Mouse (Mus musculus) embryonic facial prominence, embryonic 13.5 days (tissue): ENCODE results near the gene Pde4c. TPM values are rescaled to one million over a fixed set of nuclear protein-coding genes. Genes with fewer than 3 reads are reported as not detected.

Source experiments
- ATAC-seq: fragments of 200-750 bp; cut with Nextera tagmentation; 2 replicates; pipeline ENCODE4 v1.8.0; 2017; ENCODE audit warnings: low read depth; ENCODE audit not compliant: insufficient number of reproducible peaks, insufficient read depth, low FRiP score, low TSS enrichment
- H3K27ac ChIP-seq: fragments of 300-500 bp; sonication (generic); 2 replicates; pipeline ENCODE4 v1.5.1; 2015; ENCODE audit warnings: moderate library complexity, mild to moderate bottlenecking, inconsistent platforms
- H3K27me3 ChIP-seq: fragments of 300-500 bp; sonication (generic); 2 replicates; pipeline ENCODE4 v1.6.1; 2015; ENCODE audit warnings: mild to moderate bottlenecking, inconsistent platforms
- H3K36me3 ChIP-seq: fragments of 300-500 bp; sonication (generic); 2 replicates; pipeline ENCODE4 v1.6.1; 2015; ENCODE audit warnings: mild to moderate bottlenecking, inconsistent platforms
- H3K4me1 ChIP-seq: fragments of 300-500 bp; sonication (generic); 2 replicates; pipeline ENCODE4 v1.6.1; 2015; ENCODE audit warnings: inconsistent platforms
- H3K4me2 ChIP-seq: fragments of 300-500 bp; sonication (generic); 2 replicates; pipeline ENCODE4 v1.6.1; 2015; ENCODE audit warnings: moderate library complexity, mild to moderate bottlenecking, inconsistent platforms
- H3K4me3 ChIP-seq: fragments of 300-500 bp; sonication (generic); 2 replicates; pipeline ENCODE4 v1.5.1; 2015; ENCODE audit warnings: mild to moderate bottlenecking, inconsistent platforms
- H3K9ac ChIP-seq: fragments of 300-500 bp; sonication (generic); 2 replicates; pipeline ENCODE4 v1.6.1; 2015; ENCODE audit warnings: mild to moderate bottlenecking, inconsistent platforms
- H3K9me3 ChIP-seq: fragments of 300-500 bp; sonication (generic); 2 replicates; pipeline ENCODE4 v1.6.1; 2016; ENCODE audit warnings: inconsistent platforms
- WGBS: fragments of 180-500 bp; shearing (Covaris S2); methylation state at CpG from one replicate; pipeline ENCODE4 v1.1.7; 2015; ENCODE audit warnings: mixed read lengths; 5-methylcytosine and 5-hydroxymethylcytosine counted together
- polyA plus RNA-seq: library from polyadenylated mRNA; unstranded; fragments of >200 nt; fragmentation: Nextera tagmentation; extraction: Ambion mirVana; gene quantifications from 2 replicates; pipeline ENCODE4 v1.2.1, GENCODE M21; 2015

Gene Pde4c
- polyA plus RNA-seq, 1 experiment from 2014 or later = 0.13 TPM

- Histone ChIP-seq H3K4me1 (peaks cover 11% of the 10 kb centered on the region), H3K4me2 (no peak overlapping the region), H3K36me3 (no peaks in the 10 kb centered on the region), H3K9me3 (no peaks in the 10 kb centered on the region), H3K9ac (no peak overlapping the region), H3K4me3 (no peak overlapping the region), H3K27me3 (peaks cover 60% of the 10 kb centered on the region), H3K27ac (no peak overlapping the region)
- 44% methylated on average over 11 of the region's 11 CpGs for WGBS
- no peak for ATAC-seq
Measured at GRCm38 (mm10) chr8:70726721-70727120, 3.2 kb downstream of the Pde4c start.

- Histone ChIP-seq H3K4me1 (peaks cover 11% of the 10 kb centered on the region), H3K27ac (no peak overlapping the region), H3K27me3 (peaks cover 70% of the 10 kb centered on the region), H3K9ac (peak overlapping the region; percentile 52; the same call in 1 of the 2 replicates), H3K4me3 (peak overlapping the region; percentile 37), H3K36me3 (no peaks in the 10 kb centered on the region), H3K4me2 (peak overlapping the region; percentile 63), H3K9me3 (no peaks in the 10 kb centered on the region)
- no peak for ATAC-seq
- 3% methylated on average over 34 of the region's 34 CpGs for WGBS
Measured at GRCm38 (mm10) chr8:70729808-70730475, 6.4 kb downstream of the Pde4c start.

- ATAC-seq = no peak
- no peak overlapping the region for H3K4me2 ChIP-seq
- H3K4me1 ChIP-seq = peaks cover 9% of the 10 kb centered on the region
- WGBS = 88% methylated on average over 4 of the region's 4 CpGs
- H3K36me3 ChIP-seq = no peaks in the 10 kb centered on the region
- H3K27me3 ChIP-seq = peaks cover 64% of the 10 kb centered on the region
- no peak overlapping the region for H3K27ac ChIP-seq
- H3K9me3 ChIP-seq = no peaks in the 10 kb centered on the region
- H3K9ac ChIP-seq = no peak overlapping the region
- H3K4me3 ChIP-seq = no peak overlapping the region
Measured at GRCm38 (mm10) chr8:70730956-70731355, 7.4 kb downstream of the Pde4c start.

- Histone ChIP-seq H3K36me3 (no peaks in the 10 kb centered on the region), H3K4me1 (no peaks in the 10 kb centered on the region), H3K4me3 (no peak overlapping the region), H3K27ac (no peak overlapping the region), H3K4me2 (no peak overlapping the region), H3K9me3 (no peaks in the 10 kb centered on the region), H3K9ac (no peak overlapping the region), H3K27me3 (peaks cover 49% of the 10 kb centered on the region)
- ATAC-seq = no peak
- 67% methylated on average over 5 of the region's 5 CpGs for WGBS
Measured at GRCm38 (mm10) chr8:70737705-70738104, 14.2 kb downstream of the Pde4c start.

- no peaks in the 10 kb centered on the region for H3K9me3 ChIP-seq
- H3K27me3 ChIP-seq = peaks cover 54% of the 10 kb centered on the region
- no peak overlapping the region for H3K9ac ChIP-seq
- H3K27ac ChIP-seq = no peak overlapping the region
- H3K4me1 ChIP-seq = peaks cover 4% of the 10 kb centered on the region
- WGBS = 58% methylated on average over 3 of the region's 3 CpGs
- no peak for ATAC-seq
- no peak overlapping the region for H3K4me3 ChIP-seq
- H3K36me3 ChIP-seq = no peaks in the 10 kb centered on the region
- no peak overlapping the region for H3K4me2 ChIP-seq
Measured at GRCm38 (mm10) chr8:70738211-70738610, 14.7 kb downstream of the Pde4c start.

- 49% methylated on average over 5 of the region's 5 CpGs for WGBS
- H3K4me1 ChIP-seq = peaks cover 17% of the 10 kb centered on the region
- no peaks in the 10 kb centered on the region for H3K36me3 ChIP-seq
- ATAC-seq = no peak
- no peaks in the 10 kb centered on the region for H3K9me3 ChIP-seq
- H3K9ac ChIP-seq = no peak overlapping the region
- peaks cover 89% of the 10 kb centered on the region for H3K27me3 ChIP-seq
- no peak overlapping the region for H3K4me3 ChIP-seq
- H3K27ac ChIP-seq = no peak overlapping the region
- no peak overlapping the region for H3K4me2 ChIP-seq
Measured at GRCm38 (mm10) chr8:70741661-70742060, 18.1 kb downstream of the Pde4c start.

GRCm38 (mm10) chr8:70742176-70742575, 18.7 kb downstream of the Pde4c start:
- no peak overlapping the region for H3K27ac ChIP-seq
- H3K9ac ChIP-seq = no peak overlapping the region
- ATAC-seq = no peak
- H3K4me1 ChIP-seq = peaks cover 17% of the 10 kb centered on the region
- H3K4me2 ChIP-seq = no peak overlapping the region
- no peaks in the 10 kb centered on the region for H3K9me3 ChIP-seq
- H3K4me3 ChIP-seq = no peak overlapping the region
- WGBS = 60% methylated on average over 11 of the region's 11 CpGs
- H3K27me3 ChIP-seq = peaks cover 90% of the 10 kb centered on the region
- H3K36me3 ChIP-seq = no peaks in the 10 kb centered on the region

- no peaks in the 10 kb centered on the region for H3K9me3 ChIP-seq
- peak overlapping the region; percentile 44; the same call in 1 of the 2 replicates for H3K9ac ChIP-seq
- ATAC-seq = no peak
- peaks cover 90% of the 10 kb centered on the region for H3K27me3 ChIP-seq
- peaks cover 17% of the 10 kb centered on the region for H3K4me1 ChIP-seq
- WGBS = 1% methylated on average over 38 of the region's 38 CpGs
- H3K27ac ChIP-seq = no peak overlapping the region
- no peaks in the 10 kb centered on the region for H3K36me3 ChIP-seq
- peak overlapping the region; percentile 53 for H3K4me2 ChIP-seq
- H3K4me3 ChIP-seq = peak overlapping the region; percentile 32
Measured at GRCm38 (mm10) chr8:70742981-70743655, 19.6 kb downstream of the Pde4c start.

- 2% methylated on average over 48 of the region's 48 CpGs for WGBS
- no peaks in the 10 kb centered on the region for H3K36me3 ChIP-seq
- ATAC-seq = 0 out of 2 replicates have a peak, but pooled peaks have one; percentile 21
Measured at GRCm38 (mm10) chr8:70743656-70744590, 20.4 kb downstream of the Pde4c start.

GRCm38 (mm10) chr8:70744806-70745205, 21.3 kb downstream of the Pde4c start:
- no peak overlapping the region for H3K27ac ChIP-seq
- ATAC-seq = no peak
- peaks cover 17% of the 10 kb centered on the region for H3K4me1 ChIP-seq
- no peaks in the 10 kb centered on the region for H3K36me3 ChIP-seq
- peaks cover 95% of the 10 kb centered on the region for H3K27me3 ChIP-seq
- no peak overlapping the region for H3K4me3 ChIP-seq
- no peak overlapping the region for H3K4me2 ChIP-seq
- H3K9me3 ChIP-seq = no peaks in the 10 kb centered on the region
- H3K9ac ChIP-seq = no peak overlapping the region
- WGBS = 55% methylated on average over 11 of the region's 11 CpGs

More at GRCm38 (mm10) chr8:70743656-70744590, 20.4 kb downstream of the Pde4c start:
- Histone ChIP-seq H3K27ac (no peak overlapping the region), H3K4me3 (peak overlapping the region; percentile 32), H3K4me2 (peak overlapping the region; percentile 53), H3K27me3 (peaks cover 91% of the 10 kb centered on the region), H3K9ac (peak overlapping the region; percentile 58), H3K9me3 (no peaks in the 10 kb centered on the region), H3K4me1 (peaks cover 17% of the 10 kb centered on the region)

GRCm38 (mm10) chr8:70745691-70746220, 22.2 kb downstream of the Pde4c start:
- H3K4me1 ChIP-seq = peaks cover 17% of the 10 kb centered on the region
- H3K36me3 ChIP-seq = no peaks in the 10 kb centered on the region
- H3K27ac ChIP-seq = no peak overlapping the region
- no peak overlapping the region for H3K4me2 ChIP-seq
- H3K9me3 ChIP-seq = no peaks in the 10 kb centered on the region
- H3K4me3 ChIP-seq = no peak overlapping the region
- no peak for ATAC-seq
- H3K9ac ChIP-seq = no peak overlapping the region
- 59% methylated on average over 19 of the region's 19 CpGs for WGBS
- H3K27me3 ChIP-seq = peaks cover 87% of the 10 kb centered on the region
